Mouse (Mus musculus): ENCODE results near the gene Rpl37.

GRCm38 (mm10) chr15:5102312-5102711, 14.1 kb upstream of the Rpl37 start:
- TF ChIP-seq CTCF (IDR thresholded peaks at IDR 0.05; ENCODE audit: borderline replicate concordance, control insufficient read depth, extremely low read depth, insufficient read depth, low read length, poor library complexity) (no peak), POLR2A (IDR thresholded peaks at IDR 0.05; ENCODE audit: control insufficient read depth, extremely low read depth, insufficient read depth, low read length, poor library complexity) (no peak)

Data from thymus, adult 2 months (tissue).